ENCODE assay signal across 18 mouse cellular contexts in the genomic region with DNA sequence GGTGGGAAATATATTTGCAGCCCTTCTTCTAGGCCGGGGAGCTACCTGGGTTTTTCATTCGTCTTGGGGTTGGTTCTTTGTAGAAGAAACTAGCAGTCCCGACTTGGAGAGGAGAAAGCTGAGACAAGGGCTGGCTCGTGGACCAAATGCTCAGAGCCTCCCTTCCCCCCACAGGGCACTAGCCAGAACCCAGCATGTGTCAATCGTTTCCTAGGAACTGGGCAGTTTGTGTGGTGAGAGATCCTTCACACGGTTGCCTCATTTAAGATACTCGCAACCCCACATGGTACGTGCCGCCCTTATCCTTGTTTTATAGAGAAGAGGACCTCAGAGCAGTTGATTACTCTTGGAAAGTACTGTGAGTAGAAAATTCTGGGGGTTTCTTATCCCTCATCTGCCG.
"Had no signal": no experiment of that assay in that cellular context is flagged by ENCODE, and none has a peak within 500 bp of the region (broad histone marks: within the 10 kb centered on the region; RNA-seq: fewer than 3 reads in every experiment).

No protein-coding gene starts in this region.

- H3K36me3 ChIP-seq: kidney, embryonic 15.5 days; liver, embryonic 13.5 days; neural tube, embryonic 13.5 days; stomach, embryonic 15.5 days had no signal

- H3K4me1 ChIP-seq: liver, embryonic 13.5 days; stomach, embryonic 15.5 days had no signal

- H3K27ac ChIP-seq: kidney, embryonic 15.5 days; left cerebral cortex, adult 2 months; liver, embryonic 13.5 days; stomach, embryonic 15.5 days had no signal

- H3K4me3 ChIP-seq: kidney, embryonic 15.5 days; left cerebral cortex, adult 2 months; liver, embryonic 13.5 days; myocyte; neural tube, embryonic 13.5 days; stomach, embryonic 15.5 days had no signal

- H3K9ac ChIP-seq: kidney, embryonic 15.5 days; liver, embryonic 13.5 days; neural tube, embryonic 13.5 days; stomach, embryonic 15.5 days had no signal

- H3K4me2 ChIP-seq: kidney, embryonic 15.5 days; liver, embryonic 13.5 days; midbrain, embryonic 11.5 days; neural tube, embryonic 13.5 days; stomach, embryonic 15.5 days had no signal

- H3K9me3 ChIP-seq: kidney, embryonic 15.5 days; liver, embryonic 13.5 days; neural tube, embryonic 13.5 days; stomach, embryonic 15.5 days had no signal

- H3K27me3 ChIP-seq: kidney, embryonic 15.5 days; liver, embryonic 13.5 days; neural tube, embryonic 13.5 days; stomach, embryonic 15.5 days had no signal

- DNase-seq: kidney, postnatal 10 days; kidney, postnatal 36 days; layer of hippocampus, postnatal 36 days; liver, embryonic 13.5 days; lung, adult 2 months; lung, postnatal 14 days; lung, postnatal 4 days; midbrain, embryonic 14.5 days; retina, postnatal 1 day; right cerebral cortex, postnatal 25 days; spleen, adult 18-20 months; thymus, postnatal 25 days had no signal
